Mouse (Mus musculus): ENCODE results near the gene Golim4.
A peak's percentile ranks its signal among the peaks of the same experiment; 100 is the strongest.

Golim4 gene

GRCm38 (mm10) chr3:75926327-75926726 is 30.4 kb downstream of the Golim4 start:
- no peak for DNase-seq (ENCODE audit: low spot score in 2 of 2)

- DNase-seq (ENCODE audit: low spot score in 2 of 2): no peak
Measured at GRCm38 (mm10) chr3:75925123-75925522, 31.6 kb downstream of the Golim4 start.

- no peak for DNase-seq (ENCODE audit: low spot score in 2 of 2)
Measured at GRCm38 (mm10) chr3:75917770-75918503, 38.8 kb downstream of the Golim4 start.

DNA sequence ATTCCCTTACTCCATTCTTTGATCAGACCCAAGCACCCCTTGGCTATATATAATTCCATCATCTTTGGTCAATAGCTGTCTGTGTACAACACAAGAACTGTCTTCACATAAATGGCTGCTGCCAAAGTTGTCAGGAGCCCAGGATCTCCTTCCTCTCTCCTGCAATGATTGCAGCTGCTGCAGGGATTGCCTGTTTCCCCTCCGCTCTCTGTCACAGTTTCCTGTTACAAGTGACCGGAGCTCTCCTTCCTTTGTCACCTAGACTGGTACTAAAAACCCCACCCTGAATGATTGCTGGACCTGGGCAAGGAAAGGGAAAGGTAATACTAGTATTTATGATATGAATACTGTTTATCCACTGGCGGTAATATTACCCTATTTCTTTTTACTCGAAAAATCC is 44.0 kb downstream of the Golim4 start:
- DNase-seq (ENCODE audit: low spot score in 2 of 2): no peak

- DNase-seq (ENCODE audit: low spot score in 2 of 2): no peak
Measured at GRCm38 (mm10) chr3:75910768-75911167, 46.0 kb downstream of the Golim4 start.

DNA sequence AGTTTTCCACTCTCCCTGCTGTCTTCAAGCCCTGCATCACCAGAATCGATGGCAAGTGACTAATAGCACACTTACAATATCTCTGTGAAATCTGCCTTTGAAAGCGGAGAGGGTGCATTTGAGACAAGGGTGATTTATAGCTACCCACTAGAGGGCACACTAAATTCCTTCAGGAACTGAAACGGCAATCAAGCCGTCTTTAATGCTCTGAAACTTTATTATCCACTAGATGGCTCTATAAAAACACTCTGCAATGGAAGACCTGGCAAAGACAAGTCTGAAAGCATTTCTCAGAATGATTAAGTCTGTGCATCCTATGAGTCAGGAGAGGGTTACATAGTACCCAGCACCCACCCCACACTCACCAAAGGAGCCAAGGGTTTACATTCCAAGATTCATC is 46.5 kb downstream of the Golim4 start:
- peak in 1 of 2 experiments; percentile 59 for DNase-seq (ENCODE audit: low spot score in 2 of 2)

GRCm38 (mm10) chr3:75901903-75902598 is 54.7 kb downstream of the Golim4 start:
- DNase-seq (ENCODE audit: low spot score in 2 of 2): no peak

DNA sequence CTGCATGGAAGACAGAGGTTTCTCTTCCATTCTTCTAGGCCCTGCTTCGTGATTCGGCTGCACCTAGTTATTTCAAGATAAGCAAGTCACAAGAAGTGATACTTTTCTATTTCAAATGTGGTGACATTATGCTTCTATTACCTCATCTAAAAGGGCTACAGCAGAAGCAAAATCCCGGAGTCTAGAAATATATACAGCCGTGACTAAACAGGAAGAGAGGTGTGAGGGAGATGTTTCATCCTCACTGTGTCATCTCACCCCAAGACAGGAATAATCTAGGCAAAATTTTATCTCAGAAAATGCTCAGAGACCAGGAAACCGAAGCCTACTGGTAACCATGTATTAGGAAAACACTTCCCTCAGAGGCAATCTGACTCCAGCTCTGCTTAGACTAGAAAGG is 61.7 kb downstream of the Golim4 start:
- peak in 1 of 2 experiments; percentile 20 for DNase-seq (ENCODE audit: low spot score in 2 of 2)

DNA sequence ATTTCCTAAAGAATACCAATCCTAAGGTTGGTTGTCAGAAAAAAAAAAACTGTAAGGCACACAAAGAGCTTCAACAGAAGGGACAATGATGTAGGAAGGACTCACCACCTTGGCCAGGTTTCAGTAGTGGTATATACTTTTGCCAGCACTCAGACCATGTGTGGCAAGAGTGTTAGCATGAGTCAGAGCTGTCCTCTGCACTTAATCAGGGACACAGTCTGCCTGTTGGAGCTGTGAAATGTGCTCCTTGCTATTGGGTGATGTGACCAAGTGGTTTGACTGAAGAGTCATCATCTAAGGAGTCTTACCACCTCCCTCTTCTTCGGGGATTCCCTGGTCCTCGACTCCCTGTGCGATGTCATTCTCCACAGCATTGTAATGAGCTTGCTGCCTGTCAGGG is 65.2 kb downstream of the Golim4 start:
- DNase-seq (ENCODE audit: low spot score in 2 of 2): no peak

DNA sequence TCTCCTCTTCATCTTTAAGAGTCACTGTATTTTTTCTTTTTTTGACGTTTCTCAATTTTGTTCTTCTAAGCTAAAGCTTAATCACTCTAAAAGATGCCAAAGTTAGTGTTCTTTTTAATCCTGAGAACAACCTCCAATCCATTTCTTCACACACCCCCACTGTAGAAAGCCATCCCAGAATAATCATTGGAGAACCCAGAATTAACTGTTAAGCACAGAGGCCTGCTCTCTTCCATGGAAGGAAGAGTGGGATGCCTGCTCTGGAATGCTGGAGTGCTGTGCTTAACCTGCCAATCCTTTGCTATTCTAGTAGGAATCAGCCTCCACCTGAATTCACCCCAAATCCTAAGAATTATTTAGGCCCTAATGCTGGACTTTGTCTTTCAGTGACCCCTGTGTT is 67.4 kb downstream of the Golim4 start:
- DNase-seq (ENCODE audit: low spot score in 2 of 2): no peak

- no peak for DNase-seq (ENCODE audit: low spot score in 2 of 2)
Measured at GRCm38 (mm10) chr3:75881582-75881981, 75.2 kb downstream of the Golim4 start.

DNA sequence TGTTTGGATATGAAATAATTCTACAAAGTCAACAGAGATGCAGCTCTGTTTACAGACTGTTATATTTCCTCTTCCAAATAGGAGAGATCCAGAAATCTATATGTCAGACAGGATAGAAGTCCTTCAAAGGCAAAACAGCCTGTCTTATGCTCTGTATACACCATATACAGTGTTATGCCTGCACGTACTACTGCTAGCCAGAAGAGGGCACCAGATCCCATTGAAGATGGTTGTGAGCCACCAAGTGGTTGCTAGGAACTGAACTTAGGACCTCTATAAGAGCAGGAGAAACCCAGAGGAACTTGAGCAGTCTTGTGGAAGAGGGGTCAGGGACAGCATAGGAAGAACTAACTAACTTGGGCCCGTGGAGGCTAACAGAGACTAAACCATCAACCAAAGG is 77.5 kb downstream of the Golim4 start:
- no peak for DNase-seq (ENCODE audit: low spot score in 2 of 2)

- DNase-seq (ENCODE audit: low spot score in 2 of 2): peak in 1 of 2 experiments; percentile 16
Measured at GRCm38 (mm10) chr3:75868886-75869285, 87.9 kb downstream of the Golim4 start.

DNA sequence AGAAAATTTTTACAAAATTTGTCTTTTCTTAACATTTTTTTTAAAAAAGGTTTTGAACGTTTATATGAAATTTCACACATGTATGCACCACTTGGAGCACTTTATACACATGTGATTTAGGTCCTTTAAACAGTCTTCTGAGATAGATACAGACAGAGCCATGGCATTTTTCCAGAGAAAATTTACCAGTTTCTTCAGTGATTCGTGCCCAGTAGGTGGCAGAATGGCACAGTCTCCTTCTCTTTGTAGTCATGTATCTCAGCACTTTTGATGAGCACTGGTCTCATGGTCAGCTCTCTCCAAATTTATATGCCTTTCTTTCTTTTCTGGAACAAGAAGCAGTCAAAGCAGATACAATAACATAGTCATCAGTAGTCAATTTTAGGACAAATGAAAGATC is 92.5 kb downstream of the Golim4 start:
- DNase-seq (ENCODE audit: low spot score in 2 of 2): peak in 1 of 2 experiments; percentile 55

GRCm38 (mm10) chr3:75861677-75862076 is 95.1 kb downstream of the Golim4 start:
- peak; percentile 9 to 28 for DNase-seq (ENCODE audit: low spot score in 2 of 2)

GRCm38 (mm10) chr3:75860760-75861159 is 96.0 kb downstream of the Golim4 start:
- DNase-seq (ENCODE audit: low spot score in 2 of 2): peak; percentile 6 to 7

- peak in 1 of 2 experiments; percentile 20 for DNase-seq (ENCODE audit: low spot score in 2 of 2)
Measured at GRCm38 (mm10) chr3:75835286-75835967, 121.3 kb downstream of the Golim4 start.

- DNase-seq (ENCODE audit: low spot score in 2 of 2): no peak
Measured at GRCm38 (mm10) chr3:75834827-75835226, 121.9 kb downstream of the Golim4 start.
